Mouse (Mus musculus) megakaryocyte, embryonic 14.5 days (primary cell): ENCODE results near the gene Adgra3.

Experiments used
- FLI1 ChIP-seq: IDR thresholded peaks from 2 replicates; pipeline ENCODE4 v1.6.1; 2012; ENCODE audit warnings: low read length, inconsistent platforms, mixed read lengths
- GATA1 ChIP-seq: IDR thresholded peaks from 3 replicates; pipeline ENCODE4 v1.6.1; 2012; ENCODE audit warnings: mixed read lengths, low read length, inconsistent platforms, borderline replicate concordance

- no peak for TF ChIP-seq FLI1
- no peak for TF ChIP-seq GATA1
Observed at GRCm38 (mm10) chr5:49915695-49916106, 143.1 kb downstream of the Adgra3 start.
